Mouse (Mus musculus) regulatory T cell (primary cell): ENCODE results near the gene Esyt1.
"Not testable (repeated sequence)": the region's sequence is repeated elsewhere in the genome, so short reads cannot be mapped to it uniquely, and the experiment has no call there.

Experiments used
- in situ Hi-C: fragments of 300-600 bp; cut with MboI, MseI; formaldehyde crosslinking; loops from one replicate; pipeline ENCODE4 v1.15.1; 2025; ENCODE audit warnings: high pct_unique_total_duplicates

The Esyt1 gene

GRCm38 (mm10) chr10:128525671-128526308 lies at the start of gene Esyt1:
Gene Esyt1, minus strand, starts transcription at chr10:128525871.
- in situ Hi-C loops: no loop called here

- in situ Hi-C loops: no loop called here
These were observed 49.4 kb upstream of the Esyt1 start for GRCm38 (mm10) chr10:128575063-128575462.

- in situ Hi-C loops: loop anchor here (5.0 kb wide), 1 partner anchor 41 kb away; no protein-coding TSS in a partner anchor
These were observed 40.3 kb upstream of the Esyt1 start, which contains the start of gene Pa2g4 for GRCm38 (mm10) chr10:128565788-128566531. Gene Pa2g4, minus strand, starts transcription at chr10:128565987.

DNA sequence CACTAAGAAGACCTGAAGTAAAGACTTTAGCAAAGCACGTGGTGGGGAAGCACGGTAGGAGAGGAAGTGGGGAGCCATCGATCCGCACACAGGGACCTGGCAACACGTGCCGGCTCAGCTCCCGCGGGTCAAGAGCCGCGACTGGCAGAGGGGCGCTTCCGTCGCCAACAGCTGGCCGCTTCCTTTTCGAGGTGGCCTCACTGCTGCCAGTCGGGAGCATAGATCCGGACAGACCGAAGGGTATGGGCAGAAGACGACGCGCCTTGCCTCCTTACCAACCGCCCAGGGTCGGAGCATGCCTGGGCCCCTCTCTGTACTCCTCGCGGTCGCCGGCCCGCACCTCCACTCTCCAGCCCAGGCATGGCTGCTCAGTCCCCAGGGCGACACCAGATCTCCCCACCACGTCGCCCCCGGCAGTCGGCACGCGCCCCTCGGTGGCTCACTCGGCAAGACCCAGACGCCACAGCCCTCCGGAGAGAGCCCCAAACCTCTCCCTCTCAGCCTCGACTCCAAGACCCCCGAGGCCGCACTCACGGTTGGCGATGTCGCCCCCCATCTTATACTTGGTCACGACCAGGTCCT lies 39.6 kb upstream of the Esyt1 start:
- in situ Hi-C loops: loop anchor here (5.0 kb wide), 1 partner anchor 42 kb away; no protein-coding TSS in a partner anchor

DNA sequence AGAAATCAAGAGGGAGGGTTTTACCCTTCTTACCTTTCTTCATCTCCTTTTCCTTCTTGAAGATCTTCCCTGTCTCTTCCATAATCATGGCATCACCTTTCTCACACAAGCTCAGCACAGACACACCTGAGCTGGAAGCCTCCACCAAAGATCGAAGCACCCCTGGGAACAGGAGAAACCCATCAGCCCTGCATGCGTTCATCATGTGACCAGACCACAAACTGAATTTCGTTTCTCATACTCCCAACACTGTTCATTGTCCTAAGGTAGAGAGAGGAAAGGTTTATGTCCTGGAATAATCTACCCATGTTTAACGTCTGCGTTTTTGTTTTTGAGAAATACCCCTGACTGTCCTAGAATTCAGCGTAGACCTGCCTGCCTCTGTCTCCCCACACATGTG lies 37.9 kb upstream of the Esyt1 start:
- in situ Hi-C loops: no loop called here

DNA sequence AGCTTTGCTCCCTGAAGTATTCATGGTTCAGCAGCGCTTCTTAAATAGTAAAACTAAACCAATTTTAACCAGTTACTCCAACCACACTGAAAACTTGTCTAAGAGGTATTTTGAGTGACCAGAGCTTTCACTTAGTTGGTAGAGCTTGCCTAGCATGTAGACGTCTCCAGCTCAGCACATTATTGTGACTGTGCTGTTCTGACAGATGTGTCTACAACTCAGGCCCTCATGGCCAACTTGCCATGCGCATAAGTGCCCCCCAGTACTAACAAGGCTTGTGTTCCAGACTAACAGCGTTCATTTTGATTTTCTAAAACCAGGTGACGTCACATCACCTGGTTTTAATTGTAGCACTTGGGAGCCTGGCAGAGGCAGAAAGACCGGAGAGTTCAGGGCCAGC lies 31.3 kb upstream of the Esyt1 start:
- in situ Hi-C loops: no loop called here

GRCm38 (mm10) chr10:128556286-128556685 lies 30.6 kb upstream of the Esyt1 start:
- in situ Hi-C loops: no loop called here

DNA sequence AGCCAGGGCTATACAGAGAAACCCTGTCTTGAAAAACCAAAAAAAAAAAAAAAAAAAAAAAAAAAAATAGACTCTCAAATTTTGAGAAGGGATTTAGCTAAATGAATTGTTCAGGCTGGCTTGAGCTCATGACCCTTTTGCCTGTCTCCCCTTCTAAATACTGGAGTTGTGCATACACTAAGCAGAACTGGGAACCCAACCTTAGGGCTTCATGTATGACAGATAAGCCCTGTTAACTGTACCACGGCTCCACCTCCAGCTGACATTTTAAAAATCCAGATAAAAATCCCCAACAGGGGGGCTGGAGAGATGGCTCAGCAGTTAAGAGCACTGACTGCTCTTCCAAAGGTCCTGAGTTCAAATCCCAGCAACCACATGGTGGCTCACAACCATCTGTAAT lies 29.9 kb upstream of the Esyt1 start:
- in situ Hi-C loops: not testable (repeated sequence)

DNA sequence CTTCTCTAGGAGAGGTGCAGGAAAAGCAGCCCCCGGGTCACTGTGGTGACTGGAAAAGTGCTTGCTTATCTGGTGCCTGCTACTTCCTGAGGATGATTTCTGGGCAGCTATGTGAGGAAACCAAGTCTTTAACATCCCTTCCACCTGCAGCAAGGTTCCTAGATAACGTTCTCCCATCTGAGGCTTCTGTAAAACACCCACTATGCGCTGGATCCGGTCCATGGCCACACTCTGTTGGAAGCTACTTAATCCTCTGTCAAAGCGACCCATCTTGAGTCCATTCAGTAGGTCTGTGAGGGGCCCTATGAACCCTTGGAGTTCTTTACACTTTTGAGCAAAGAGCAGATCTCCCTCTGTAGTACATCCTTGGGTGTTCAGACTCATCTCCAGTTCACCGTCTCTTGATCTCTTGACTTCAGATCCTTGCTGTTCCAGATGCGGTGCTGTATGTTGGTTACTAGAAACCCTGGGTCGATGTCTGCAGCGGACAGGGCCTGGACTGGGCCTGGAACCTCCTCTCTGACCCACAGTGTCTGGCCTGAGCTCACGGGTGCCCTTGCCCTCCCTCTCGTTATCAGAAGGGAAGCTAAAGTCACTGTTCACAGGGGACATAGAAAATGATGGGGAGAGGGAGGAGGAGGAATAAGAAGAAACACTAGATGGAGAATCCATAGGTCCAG lies 24.6 kb upstream of the Esyt1 start:
- in situ Hi-C loops: not testable (repeated sequence)

GRCm38 (mm10) chr10:128549682-128550057 lies 24.0 kb upstream of the Esyt1 start:
- in situ Hi-C loops: loop anchor here (10.0 kb wide), 1 partner anchor 1235 kb away; the partner anchor contains the start of gene Mars

GRCm38 (mm10) chr10:128548947-128549681 lies 23.4 kb upstream of the Esyt1 start, which contains the start of gene Rpl41:
Gene Rpl41, minus strand, starts transcription at chr10:128549305.
- in situ Hi-C loops: loop anchor here (10.0 kb wide), 1 partner anchor 1234 kb away; the partner anchor contains the start of gene Mars

DNA sequence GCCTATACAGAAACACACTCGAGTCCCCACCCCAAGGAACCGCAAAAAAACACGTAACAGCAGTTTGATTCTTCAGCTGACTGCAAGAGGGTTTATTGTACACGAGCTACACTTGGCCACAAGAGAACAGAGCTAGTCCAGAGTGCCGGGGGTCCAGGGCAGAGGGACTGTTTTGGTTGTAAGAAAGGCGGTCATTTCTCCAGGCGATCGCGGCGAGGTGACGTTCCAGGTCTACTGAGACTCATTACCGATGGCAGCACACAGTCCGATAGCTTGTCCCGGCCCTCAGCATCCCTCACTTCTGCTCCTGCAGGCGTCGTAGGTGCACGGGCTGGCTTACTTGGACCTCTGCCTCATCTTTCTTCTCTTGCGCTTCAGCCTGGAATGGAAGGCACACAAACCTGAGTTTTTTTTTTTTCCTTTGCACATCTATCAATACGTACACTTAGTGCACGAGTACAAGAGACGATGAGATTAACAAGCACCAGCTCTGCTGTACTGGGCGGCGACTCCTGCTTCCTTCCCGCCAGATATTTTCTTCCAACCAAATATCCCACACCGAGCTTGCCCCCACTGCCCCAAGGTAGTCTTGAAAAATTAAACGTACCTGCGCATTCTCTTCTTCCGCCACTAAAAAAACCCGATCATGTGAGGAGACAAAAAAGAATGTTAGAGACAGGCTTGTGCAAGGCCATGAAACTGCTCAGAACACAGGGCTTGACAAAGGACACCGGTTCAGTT lies 22.6 kb upstream of the Esyt1 start:
- in situ Hi-C loops: loop anchor here (10.0 kb wide), 1 partner anchor 1233 kb away; the partner anchor contains the start of gene Mars

DNA sequence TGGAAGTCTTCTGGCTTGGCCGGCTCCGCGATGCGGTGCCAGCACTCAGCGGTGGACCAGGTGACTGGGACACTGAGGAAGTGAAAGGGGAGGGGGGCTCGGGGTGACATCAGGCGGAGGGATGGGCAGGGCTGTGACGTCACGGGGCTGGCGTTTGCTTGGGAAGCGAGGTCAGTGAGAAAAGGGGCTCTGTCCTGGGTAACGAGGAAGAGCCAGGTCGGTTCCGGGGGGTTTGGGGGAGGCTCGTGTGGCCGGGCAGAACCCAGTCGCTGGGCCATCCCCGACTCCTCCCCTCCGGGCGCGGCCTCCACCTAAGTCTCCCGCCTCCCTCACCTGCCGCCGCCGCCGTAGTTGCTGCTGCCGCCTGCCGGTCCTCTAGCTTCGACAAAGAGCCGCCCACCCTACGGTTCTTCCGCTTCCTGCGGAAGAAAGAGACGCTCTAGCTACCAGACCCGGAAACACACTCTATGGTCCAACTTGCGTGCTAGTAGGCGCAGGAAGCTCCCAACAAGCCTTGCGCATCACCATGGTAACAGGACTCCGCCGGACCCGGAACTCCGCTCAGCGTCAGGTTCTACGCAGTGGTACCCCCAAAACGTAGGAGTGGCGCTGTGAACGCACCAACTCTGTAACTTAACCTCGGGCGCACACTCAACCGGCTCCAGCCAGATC lies 21.8 kb upstream of the Esyt1 start, which contains the start of gene Zc3h10:
Gene Zc3h10 (minus strand): TSS at position 414 of the 672 bp plus-strand sequence.
- in situ Hi-C loops: loop anchor here (10.0 kb wide), 1 partner anchor 1233 kb away; the partner anchor contains the start of gene Mars

GRCm38 (mm10) chr10:128546787-128547186 lies 21.1 kb upstream of the Esyt1 start:
- in situ Hi-C loops: loop anchor here (10.0 kb wide), 1 partner anchor 1232 kb away; the partner anchor contains the start of gene Mars

DNA sequence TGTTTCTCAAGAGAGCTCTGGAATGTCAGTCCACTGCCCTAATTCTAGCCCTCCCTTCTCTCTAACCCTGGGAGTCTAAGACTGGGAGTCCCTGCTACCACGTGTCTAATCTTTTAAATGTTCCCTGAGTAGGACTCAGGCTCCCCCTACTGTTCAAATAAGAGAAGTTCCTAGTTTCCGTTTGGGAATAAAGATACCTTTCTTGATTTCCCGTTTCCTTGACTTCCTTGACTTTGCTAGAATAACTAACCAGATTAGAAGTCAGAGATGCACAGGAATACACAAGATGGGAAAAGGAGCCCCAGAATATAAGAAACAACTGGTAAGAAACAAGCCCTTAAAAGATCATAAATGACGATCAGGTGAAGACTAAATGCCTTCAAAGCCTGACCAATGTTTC lies 20.7 kb upstream of the Esyt1 start:
- in situ Hi-C loops: loop anchor here (10.0 kb wide), 1 partner anchor 1232 kb away; the partner anchor contains the start of gene Mars

DNA sequence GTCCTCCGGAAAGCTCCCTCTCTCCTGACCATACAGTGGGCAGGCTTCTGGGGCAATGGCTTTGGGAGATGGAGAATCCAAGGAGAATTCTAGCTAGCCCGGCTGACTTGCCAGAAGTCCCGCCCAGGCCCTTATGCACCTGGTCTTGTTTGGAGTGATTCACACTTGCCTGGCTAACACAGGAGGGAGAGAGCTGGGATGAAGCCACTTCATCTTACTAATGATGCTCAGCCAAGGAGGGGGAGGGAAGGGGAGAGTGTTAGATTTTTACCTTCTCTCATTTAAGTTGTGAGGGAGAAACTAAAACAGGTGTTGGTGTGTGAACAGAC lies 19.9 kb upstream of the Esyt1 start:
- in situ Hi-C loops: loop anchor here (10.0 kb wide), 1 partner anchor 1231 kb away; the partner anchor contains the start of gene Mars

- in situ Hi-C loops: loop anchor here (10.0 kb wide), 1 partner anchor 1230 kb away; the partner anchor contains the start of gene Mars
These were observed 19.3 kb upstream of the Esyt1 start for GRCm38 (mm10) chr10:128544674-128545569.

DNA sequence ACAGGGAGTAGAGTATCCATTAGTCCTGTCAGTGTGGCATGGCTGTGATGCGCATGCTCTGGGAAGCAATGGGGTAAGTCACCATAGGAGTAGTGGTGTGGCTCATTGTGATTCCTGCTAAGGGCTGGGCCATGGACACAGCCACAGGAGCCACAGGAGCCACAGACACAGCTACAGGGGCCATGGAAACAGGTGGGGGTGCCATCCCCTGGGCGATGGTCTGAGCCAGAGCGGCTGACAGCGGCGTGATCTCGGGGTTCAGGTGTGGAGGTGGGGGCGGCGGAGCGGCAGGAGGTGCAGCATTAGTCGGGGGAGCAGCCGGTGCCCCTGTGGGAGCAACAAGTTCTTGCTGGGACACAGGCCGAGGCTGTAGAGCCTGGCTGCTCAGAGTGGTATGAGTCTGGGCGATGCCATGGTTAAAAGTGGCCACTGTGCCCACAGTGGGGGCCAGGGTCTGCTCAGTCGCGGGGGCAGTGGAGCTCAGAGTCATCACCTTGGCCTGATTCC lies 18.5 kb upstream of the Esyt1 start:
- in situ Hi-C loops: loop anchor here (10.0 kb wide), 1 partner anchor 1229 kb away; the partner anchor contains the start of gene Mars
